Mouse (Mus musculus): ENCODE measurements around the gene Vps13c.

- TF ChIP-seq CTCF (IDR thresholded peaks at IDR 0.05; ENCODE audit: low read depth, low read length): no peak
- TF ChIP-seq POLR2A (IDR thresholded peaks at IDR 0.05; ENCODE audit: borderline replicate concordance, low read depth, low read length): no peak
These were observed 25.2 kb downstream of the Vps13c start for GRCm38 (mm10) chr9:67865411-67865810.

All from bone marrow macrophage, adult 2 months (primary cell).